Mouse (Mus musculus): ENCODE results near the gene Wdr18. TPM values are rescaled to one million over a fixed set of nuclear protein-coding genes. Genes with fewer than 3 reads are reported as not detected.
"Not testable (repeated sequence)": the region's sequence is repeated elsewhere in the genome, so short reads cannot be mapped to it uniquely, and the experiment has no call there.

The Wdr18 gene
- polyA plus RNA-seq, 1 experiment from 2014 or later = 107 TPM

- no peaks in the 10 kb centered on the region for H3K27me3 ChIP-seq (ENCODE audit: control insufficient read depth, insufficient read depth, low read length)
- no peaks in the 10 kb centered on the region for H3K9me3 ChIP-seq (ENCODE audit: control insufficient read depth, low read depth, low read length)
- peaks cover 16% of the 10 kb centered on the region; the same call in 1 of the 2 replicates for H3K4me1 ChIP-seq (ENCODE audit: control insufficient read depth, insufficient read depth, low read length)
- H3K36me3 ChIP-seq (ENCODE audit: control insufficient read depth, insufficient read depth, low read length) = peaks cover 44% of the 10 kb centered on the region
- WGBS = 84% methylated on average over 18 of the region's 18 CpGs
- ATAC-seq (ENCODE audit: insufficient number of reproducible peaks, insufficient read depth, low FRiP score, low read depth) = no peak
- H3K4me3 ChIP-seq (ENCODE audit: low read depth, low read length) = no peak overlapping the region
- no peak overlapping the region for H3K9ac ChIP-seq (replicated peaks; ENCODE audit: low read depth, low read length)
- no peak overlapping the region for H3K27ac ChIP-seq (ENCODE audit: low read length)
- H3K4me2 ChIP-seq (replicated peaks; ENCODE audit: low read depth, low read length) = no peak overlapping the region
Observed at GRCm38 (mm10) chr10:79950661-79951060, 9.3 kb upstream of the Wdr18 start.

GRCm38 (mm10) chr10:79953946-79954345 lies 6.0 kb upstream of the Wdr18 start:
- no peak for ATAC-seq (ENCODE audit: insufficient number of reproducible peaks, insufficient read depth, low FRiP score, low read depth)
- peaks cover 37% of the 10 kb centered on the region for H3K36me3 ChIP-seq (ENCODE audit: control insufficient read depth, insufficient read depth, low read length)
- no peaks in the 10 kb centered on the region for H3K9me3 ChIP-seq (ENCODE audit: control insufficient read depth, low read depth, low read length)
- no peak overlapping the region for H3K4me2 ChIP-seq (replicated peaks; ENCODE audit: low read depth, low read length)
- H3K4me3 ChIP-seq (ENCODE audit: low read depth, low read length) = no peak overlapping the region
- H3K27me3 ChIP-seq (ENCODE audit: control insufficient read depth, insufficient read depth, low read length) = no peaks in the 10 kb centered on the region
- H3K27ac ChIP-seq (ENCODE audit: low read length) = no peak overlapping the region
- H3K9ac ChIP-seq (replicated peaks; ENCODE audit: low read depth, low read length) = no peak overlapping the region
- no peaks in the 10 kb centered on the region for H3K4me1 ChIP-seq (ENCODE audit: control insufficient read depth, insufficient read depth, low read length)
- 84% methylated on average over 6 of the region's 6 CpGs for WGBS

- H3K4me2 ChIP-seq (replicated peaks; ENCODE audit: low read depth, low read length) = no peak overlapping the region
- no peak overlapping the region for H3K9ac ChIP-seq (replicated peaks; ENCODE audit: low read depth, low read length)
- ATAC-seq (ENCODE audit: insufficient number of reproducible peaks, insufficient read depth, low FRiP score, low read depth) = no peak
- H3K27me3 ChIP-seq (ENCODE audit: control insufficient read depth, insufficient read depth, low read length) = no peaks in the 10 kb centered on the region
- H3K4me3 ChIP-seq (ENCODE audit: low read depth, low read length) = no peak overlapping the region
- no peak overlapping the region for H3K27ac ChIP-seq (ENCODE audit: low read length)
- peaks cover 2% of the 10 kb centered on the region for H3K4me1 ChIP-seq (ENCODE audit: control insufficient read depth, insufficient read depth, low read length)
- 62% methylated on average over 9 of the region's 9 CpGs for WGBS
- H3K9me3 ChIP-seq (ENCODE audit: control insufficient read depth, low read depth, low read length) = no peaks in the 10 kb centered on the region
- peaks cover 20% of the 10 kb centered on the region for H3K36me3 ChIP-seq (ENCODE audit: control insufficient read depth, insufficient read depth, low read length)
Observed at GRCm38 (mm10) chr10:79955691-79956090, 4.3 kb upstream of the Wdr18 start.

GRCm38 (mm10) chr10:79956643-79957154 lies 3.3 kb upstream of the Wdr18 start:
- Histone ChIP-seq H3K4me3 (ENCODE audit: low read depth, low read length) (no peak overlapping the region), H3K27ac (ENCODE audit: low read length) (no peak overlapping the region), H3K4me2 (replicated peaks; ENCODE audit: low read depth, low read length) (no peak overlapping the region), H3K27me3 (ENCODE audit: control insufficient read depth, insufficient read depth, low read length) (no peaks in the 10 kb centered on the region), H3K4me1 (ENCODE audit: control insufficient read depth, insufficient read depth, low read length) (peaks cover 9% of the 10 kb centered on the region), H3K36me3 (ENCODE audit: control insufficient read depth, insufficient read depth, low read length) (peaks cover 17% of the 10 kb centered on the region), H3K9ac (replicated peaks; ENCODE audit: low read depth, low read length) (no peak overlapping the region), H3K9me3 (ENCODE audit: control insufficient read depth, low read depth, low read length) (no peaks in the 10 kb centered on the region)
- WGBS = 31% methylated on average over 4 of the region's 4 CpGs
- ATAC-seq (ENCODE audit: insufficient number of reproducible peaks, insufficient read depth, low FRiP score, low read depth) = no peak

GRCm38 (mm10) chr10:79958140-79958816 lies 1.7 kb upstream of the Wdr18 start:
- ATAC-seq (ENCODE audit: insufficient number of reproducible peaks, insufficient read depth, low FRiP score, low read depth) = no peak
- no peak overlapping the region for H3K9ac ChIP-seq (replicated peaks; ENCODE audit: low read depth, low read length)
- H3K9me3 ChIP-seq (ENCODE audit: control insufficient read depth, low read depth, low read length) = no peaks in the 10 kb centered on the region
- no peaks in the 10 kb centered on the region for H3K27me3 ChIP-seq (ENCODE audit: control insufficient read depth, insufficient read depth, low read length)
- peaks cover 9% of the 10 kb centered on the region for H3K4me1 ChIP-seq (ENCODE audit: control insufficient read depth, insufficient read depth, low read length)
- WGBS = 12% methylated on average over 21 of the region's 21 CpGs
- H3K27ac ChIP-seq (ENCODE audit: low read length) = no peak overlapping the region
- H3K4me2 ChIP-seq (replicated peaks; ENCODE audit: low read depth, low read length) = no peak overlapping the region
- H3K36me3 ChIP-seq (ENCODE audit: control insufficient read depth, insufficient read depth, low read length) = peaks cover 15% of the 10 kb centered on the region
- H3K4me3 ChIP-seq (ENCODE audit: low read depth, low read length) = no peak overlapping the region

- ATAC-seq (ENCODE audit: insufficient number of reproducible peaks, insufficient read depth, low FRiP score, low read depth) = not testable (repeated sequence)
- 33% methylated on average over 10 of the region's 10 CpGs for WGBS
Observed at GRCm38 (mm10) chr10:79959412-79959811, 540 bp upstream of the Wdr18 start.

GRCm38 (mm10) chr10:79960671-79961294 lies 831 bp downstream of the Wdr18 start:
- peak overlapping the region; percentile 98 for H3K4me3 ChIP-seq (ENCODE audit: low read depth, low read length)
- no peaks in the 10 kb centered on the region for H3K27me3 ChIP-seq (ENCODE audit: control insufficient read depth, insufficient read depth, low read length)
- peaks cover 9% of the 10 kb centered on the region for H3K4me1 ChIP-seq (ENCODE audit: control insufficient read depth, insufficient read depth, low read length)
- no peak for ATAC-seq (ENCODE audit: insufficient number of reproducible peaks, insufficient read depth, low FRiP score, low read depth)
- 9% methylated on average over 10 of the region's 10 CpGs for WGBS
- peaks cover 37% of the 10 kb centered on the region for H3K36me3 ChIP-seq (ENCODE audit: control insufficient read depth, insufficient read depth, low read length)
- H3K4me2 ChIP-seq (replicated peaks; ENCODE audit: low read depth, low read length) = peak overlapping the region; percentile 86
- peak overlapping the region; percentile 87 for H3K9ac ChIP-seq (replicated peaks; ENCODE audit: low read depth, low read length)
- H3K9me3 ChIP-seq (ENCODE audit: control insufficient read depth, low read depth, low read length) = no peaks in the 10 kb centered on the region
- H3K27ac ChIP-seq (ENCODE audit: low read length) = 0 out of 2 replicates have a peak overlapping the region, but pooled peaks have one; percentile 69

More at GRCm38 (mm10) chr10:79959412-79959811, 540 bp upstream of the Wdr18 start:
- Histone ChIP-seq H3K4me3 (ENCODE audit: low read depth, low read length) (peak overlapping the region; percentile 98; the same call in 1 of the 2 replicates), H3K36me3 (ENCODE audit: control insufficient read depth, insufficient read depth, low read length) (peaks cover 23% of the 10 kb centered on the region)
- not testable (repeated sequence) for H3K4me2 ChIP-seq (replicated peaks; ENCODE audit: low read depth, low read length); H3K9me3 ChIP-seq (ENCODE audit: control insufficient read depth, low read depth, low read length); H3K9ac ChIP-seq (replicated peaks; ENCODE audit: low read depth, low read length); H3K27ac ChIP-seq (ENCODE audit: low read length); H3K4me1 ChIP-seq (ENCODE audit: control insufficient read depth, insufficient read depth, low read length); H3K27me3 ChIP-seq (ENCODE audit: control insufficient read depth, insufficient read depth, low read length)

- Histone ChIP-seq H3K9me3 (ENCODE audit: control insufficient read depth, low read depth, low read length) (no peaks in the 10 kb centered on the region), H3K36me3 (ENCODE audit: control insufficient read depth, insufficient read depth, low read length) (peaks cover 60% of the 10 kb centered on the region), H3K9ac (replicated peaks; ENCODE audit: low read depth, low read length) (no peak overlapping the region), H3K4me2 (replicated peaks; ENCODE audit: low read depth, low read length) (no peak overlapping the region), H3K27me3 (ENCODE audit: control insufficient read depth, insufficient read depth, low read length) (no peaks in the 10 kb centered on the region), H3K27ac (ENCODE audit: low read length) (no peak overlapping the region), H3K4me3 (ENCODE audit: low read depth, low read length) (no peak overlapping the region), H3K4me1 (ENCODE audit: control insufficient read depth, insufficient read depth, low read length) (peaks cover 9% of the 10 kb centered on the region)
- 94% methylated on average over 7 of the region's 7 CpGs for WGBS
- no peak for ATAC-seq (ENCODE audit: insufficient number of reproducible peaks, insufficient read depth, low FRiP score, low read depth)
Observed at GRCm38 (mm10) chr10:79964727-79965126, 4.8 kb downstream of the Wdr18 start.
